Mouse (Mus musculus) cerebellum, postnatal 4 days (tissue): ENCODE data around the gene Kif11.
A peak's percentile ranks its signal among the peaks of the same experiment; 100 is the strongest.

Source experiments
- DNase-seq, 2 experiments: peaks; one replicate each; pipeline ENCODE4 v3.0.0; 2022; ENCODE audit warnings: low spot score in 2 of 2, mixed read lengths in 1 of 2

The Kif11 gene

GRCm38 (mm10) chr19:37375755-37376615 lies at the start of gene Kif11:
TSS of gene Kif11 (plus strand) at chr19:37376403.
- peak; percentile 87 to 95 for DNase-seq

DNA sequence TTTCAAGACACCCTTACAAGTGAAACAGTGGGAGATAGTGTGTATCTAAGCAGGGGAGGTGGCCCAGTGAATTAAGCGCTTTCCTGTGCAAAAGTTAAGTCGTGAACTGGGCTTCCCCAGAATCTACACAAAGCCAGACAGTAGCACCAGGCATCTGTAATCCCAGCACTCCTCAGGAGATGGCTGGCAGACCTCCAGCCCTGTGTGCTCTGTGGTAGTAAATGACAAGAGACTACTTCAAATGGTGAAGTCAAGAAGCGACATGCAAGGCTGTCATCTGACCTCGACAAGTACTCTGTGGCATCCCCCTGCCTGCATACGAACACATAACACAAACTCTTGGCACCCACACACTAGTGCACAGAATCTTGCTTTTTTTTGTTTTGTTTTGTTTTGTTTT lies 49.0 kb upstream of the Kif11 start:
- DNase-seq: no peak

GRCm38 (mm10) chr19:37332726-37333125 lies 43.5 kb upstream of the Kif11 start:
- DNase-seq: no peak

DNA sequence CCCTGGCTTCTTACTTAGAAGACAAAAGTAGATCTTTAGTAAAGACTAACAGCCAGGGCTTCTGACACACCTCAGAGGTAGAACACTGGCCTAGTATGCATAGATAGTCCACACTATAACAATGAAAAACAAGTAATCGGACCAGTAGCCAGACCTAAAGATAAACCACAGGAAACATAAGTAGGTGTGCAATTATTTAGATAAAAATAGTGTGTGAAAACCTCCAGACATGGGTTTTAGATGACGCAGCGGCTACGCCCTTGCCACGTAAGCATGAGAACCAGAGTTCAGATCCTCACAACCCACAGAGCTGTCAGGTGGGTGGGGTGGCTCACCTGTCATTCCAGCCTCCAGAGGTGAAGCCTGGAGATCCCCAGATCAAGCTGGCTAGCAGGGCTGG lies 42.8 kb upstream of the Kif11 start:
- no peak for DNase-seq

DNA sequence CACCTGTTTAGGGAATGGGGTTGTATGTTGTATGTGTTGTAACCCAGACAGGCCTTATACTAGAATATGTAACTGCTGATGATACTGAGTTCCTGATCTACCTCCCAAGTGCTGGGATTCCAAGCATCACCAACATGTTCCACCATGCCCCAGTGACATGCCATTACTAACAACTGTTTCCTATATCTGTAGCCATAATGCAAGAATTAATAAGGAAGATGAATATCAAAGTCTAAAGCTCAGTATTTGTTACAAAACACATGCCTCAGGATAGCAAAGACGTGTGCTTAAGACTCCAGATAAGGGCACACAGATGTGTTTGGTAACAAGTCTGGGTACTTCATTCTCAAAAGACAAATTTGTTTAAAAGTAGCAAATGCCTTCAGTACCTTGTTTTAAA lies 40.8 kb upstream of the Kif11 start:
- DNase-seq: no peak

DNA sequence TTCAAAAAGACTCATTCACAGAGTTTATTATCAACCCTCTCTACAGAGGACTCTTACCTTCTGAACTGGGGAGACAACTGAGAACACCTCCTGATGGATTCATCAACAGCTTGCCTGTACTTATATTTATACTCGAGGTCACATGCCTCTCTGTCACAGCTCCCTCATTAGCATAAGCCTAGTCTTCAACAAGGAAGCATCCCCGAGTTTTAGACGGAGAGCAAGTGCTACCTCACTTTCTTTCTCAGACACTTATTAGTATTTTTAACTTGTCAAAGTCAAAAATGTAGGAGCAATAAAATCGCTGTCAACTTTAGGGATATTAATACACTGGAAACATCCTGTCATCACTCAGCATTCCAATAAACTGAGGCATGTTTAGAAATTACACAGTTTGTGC lies 38.5 kb upstream of the Kif11 start, which contains the start of gene Ide:
Ide (minus strand) TSS at position 101 of the 400 bp plus-strand sequence.
- DNase-seq: no peak

GRCm38 (mm10) chr19:37340495-37340894 lies 35.7 kb upstream of the Kif11 start:
- no peak for DNase-seq

DNA sequence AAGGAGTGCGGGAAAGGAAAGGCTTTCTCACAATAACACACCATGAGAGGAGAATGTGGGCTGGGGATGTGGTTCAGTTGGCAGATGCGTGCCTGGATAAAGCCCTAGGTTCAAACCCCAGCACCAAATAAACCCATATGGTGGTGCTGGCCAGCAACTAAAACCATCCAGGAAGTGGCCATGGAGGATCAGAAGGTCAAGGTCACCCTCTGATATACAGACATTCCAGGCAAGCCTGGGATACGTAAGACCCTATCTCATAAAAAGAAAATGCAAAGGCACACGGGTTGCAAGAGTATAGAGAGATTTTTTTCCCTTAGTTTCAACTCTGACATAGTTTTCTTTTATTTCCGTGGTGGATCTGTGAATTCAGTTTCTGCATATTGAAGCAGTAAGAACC lies 35.3 kb upstream of the Kif11 start:
- DNase-seq: no peak

- no peak for DNase-seq
Observed at GRCm38 (mm10) chr19:37343899-37344298, 32.3 kb upstream of the Kif11 start.

DNA sequence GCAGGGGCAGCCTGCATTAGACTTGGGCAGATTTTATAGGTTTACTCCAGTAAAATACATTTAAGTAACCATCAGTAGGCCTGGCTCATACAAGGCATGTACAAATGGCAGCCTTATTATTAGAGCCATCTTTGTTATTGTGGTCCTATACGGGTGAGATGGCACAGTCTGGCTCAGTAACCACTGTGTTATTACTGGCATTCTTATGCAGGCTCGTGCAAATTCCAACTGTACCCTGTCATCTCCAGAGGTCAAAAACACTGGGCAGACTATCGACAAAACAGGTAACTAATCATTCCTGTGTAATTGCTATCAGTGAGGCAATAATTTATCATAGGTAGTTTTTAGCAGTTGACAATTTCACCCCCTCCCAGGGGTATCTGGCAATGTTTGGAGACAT lies 29.9 kb upstream of the Kif11 start:
- DNase-seq: no peak

DNA sequence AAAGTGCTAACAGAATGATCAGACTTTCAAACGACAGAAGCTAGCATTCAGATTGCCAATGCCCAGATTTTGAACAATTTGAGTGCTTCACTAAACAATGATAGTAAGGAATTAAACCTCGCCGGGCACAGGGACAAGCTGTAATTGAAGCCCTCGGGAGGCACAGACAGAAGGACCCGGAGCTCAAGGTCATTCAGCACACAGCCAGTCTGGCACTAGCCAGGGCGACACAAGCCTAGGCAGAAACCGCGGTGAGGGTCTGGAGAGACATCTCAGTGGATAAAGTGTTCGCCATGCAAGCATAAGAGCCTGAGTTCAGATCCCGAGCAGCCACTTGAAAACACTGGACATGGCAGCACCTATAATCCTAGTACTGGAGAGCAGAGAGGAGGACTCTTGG lies 27.9 kb upstream of the Kif11 start:
- DNase-seq: no peak

- no peak for DNase-seq
Observed at GRCm38 (mm10) chr19:37348952-37349351, 27.3 kb upstream of the Kif11 start.

GRCm38 (mm10) chr19:37352756-37353155 lies 23.4 kb upstream of the Kif11 start:
- DNase-seq: no peak

DNA sequence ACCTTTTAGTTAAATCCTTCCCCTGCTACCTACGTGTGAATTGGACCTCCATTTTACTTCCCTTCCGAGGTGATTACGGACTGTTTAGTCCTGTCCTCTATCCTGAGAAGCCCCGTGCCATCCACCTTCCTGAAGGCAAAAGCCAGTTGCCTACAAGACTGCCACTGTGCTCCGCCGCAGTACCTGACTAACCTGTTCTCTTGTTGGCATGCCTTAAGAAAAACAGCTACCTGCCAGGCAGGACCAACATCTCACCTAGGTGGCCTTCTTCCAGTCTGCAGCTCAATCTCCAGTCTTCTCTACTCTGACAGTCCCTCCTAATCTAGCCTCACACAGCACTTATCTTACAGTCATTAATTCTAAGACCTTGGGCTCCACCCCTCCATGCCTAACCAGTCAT lies 22.9 kb upstream of the Kif11 start:
- no peak for DNase-seq

GRCm38 (mm10) chr19:37360044-37360443 lies 16.2 kb upstream of the Kif11 start:
- no peak for DNase-seq

GRCm38 (mm10) chr19:37362545-37362944 lies 13.7 kb upstream of the Kif11 start:
- no peak for DNase-seq

- no peak for DNase-seq
Observed at GRCm38 (mm10) chr19:37363128-37363939, 12.9 kb upstream of the Kif11 start.

DNA sequence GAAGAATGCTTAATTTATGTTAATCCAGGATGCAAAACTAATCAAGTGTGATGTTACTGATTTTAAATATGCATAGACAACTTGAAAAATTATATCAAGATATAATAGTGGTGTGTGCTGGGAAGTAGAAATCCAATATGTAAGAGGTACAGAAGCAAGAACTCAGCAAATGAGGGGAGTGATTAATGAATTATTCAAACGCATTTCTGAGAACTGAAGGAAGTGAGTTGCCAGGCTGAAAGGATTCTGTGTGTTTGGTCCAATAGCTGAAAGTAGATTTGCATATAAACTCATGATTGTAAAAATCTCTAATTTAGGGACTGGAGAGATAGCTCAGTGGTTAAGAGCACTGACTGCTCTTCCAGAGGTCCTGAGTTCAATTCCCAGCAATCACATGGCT lies 7.2 kb upstream of the Kif11 start:
- DNase-seq: no peak

GRCm38 (mm10) chr19:37369921-37370320 lies 6.3 kb upstream of the Kif11 start:
- no peak for DNase-seq

- no peak for DNase-seq
Observed at GRCm38 (mm10) chr19:37370356-37370755, 5.8 kb upstream of the Kif11 start.

DNA sequence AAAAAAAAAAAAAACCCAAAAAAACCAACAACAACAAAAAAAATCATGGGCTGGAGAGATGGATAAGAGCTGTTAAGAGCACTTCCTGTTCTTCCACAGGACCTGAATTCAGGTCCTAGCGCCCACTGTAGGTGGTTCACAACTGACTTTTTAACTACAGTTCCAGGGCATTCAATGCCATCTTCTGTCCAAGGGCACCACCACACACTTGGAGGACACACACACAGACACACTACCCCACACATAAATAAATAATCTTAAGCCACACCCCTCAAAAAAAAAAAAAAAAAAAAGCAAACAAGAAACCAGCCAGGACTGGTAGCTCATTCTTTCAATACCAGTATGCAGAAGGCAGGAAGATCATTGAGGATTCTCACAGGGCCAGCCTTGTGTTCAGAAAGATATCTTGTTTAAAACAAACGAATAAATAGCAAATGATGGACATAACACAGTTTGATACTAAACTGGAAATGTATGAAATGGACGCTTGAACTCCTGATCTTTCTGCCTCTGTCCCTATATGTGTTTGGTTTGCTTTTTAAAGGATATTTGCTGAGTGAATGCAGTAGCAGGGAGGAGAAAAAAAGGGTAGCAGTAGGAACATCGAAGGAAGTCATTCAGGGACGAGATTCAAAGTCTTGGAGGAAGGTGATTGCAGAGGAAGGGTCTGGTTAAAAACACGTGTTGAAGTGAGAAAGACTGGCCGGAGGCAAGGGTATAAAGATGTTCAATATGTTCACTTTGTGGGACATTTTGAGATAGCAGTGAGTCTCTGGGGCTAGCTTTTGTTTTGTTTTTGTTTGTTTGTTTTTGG lies 1.1 kb upstream of the Kif11 start:
- no peak for DNase-seq

DNA sequence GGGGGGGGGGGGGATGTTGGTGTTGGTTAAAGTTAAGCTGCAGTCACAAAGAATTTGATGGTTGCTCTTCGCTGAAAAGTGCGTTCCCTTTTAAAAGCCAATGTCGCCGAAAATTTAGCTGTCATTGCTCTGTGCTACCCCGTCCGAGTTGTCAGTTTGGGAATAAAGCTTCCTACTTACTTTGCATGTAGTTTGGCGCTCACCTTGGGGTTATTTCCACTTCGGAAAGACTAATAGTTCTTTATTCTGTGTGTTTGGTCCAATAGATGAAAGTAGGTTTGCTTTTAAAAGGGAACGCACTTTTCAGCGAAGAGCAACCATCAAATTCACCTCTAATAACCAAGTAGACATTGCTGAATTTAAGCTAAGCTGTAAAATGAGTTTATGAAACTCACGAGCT lies 638 bp downstream of the Kif11 start:
- no peak for DNase-seq
